ENCODE assay signal across 15 mouse cellular contexts in the genomic region with DNA sequence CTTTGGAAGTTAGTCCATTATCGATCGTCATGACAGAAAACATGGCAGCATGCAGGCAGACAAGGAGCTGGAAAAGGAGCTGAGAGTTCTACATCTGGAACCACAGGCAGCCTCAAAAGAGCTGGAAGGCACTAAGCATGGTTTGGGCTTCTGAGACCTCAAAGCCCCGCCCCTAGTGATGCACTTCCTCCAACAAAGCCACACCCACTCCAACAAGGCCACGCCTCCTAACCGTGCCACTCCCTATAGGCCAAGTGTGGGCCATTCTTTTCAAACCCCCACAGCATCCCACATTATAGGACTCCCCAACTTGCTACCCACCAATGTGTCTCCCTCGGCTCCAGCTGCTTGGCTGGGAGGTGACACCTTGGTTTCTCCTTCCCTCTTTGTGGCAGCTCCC.
"Had no signal": no experiment of that assay in that cellular context is flagged by ENCODE, and none has a peak within 500 bp of the region (broad histone marks: within the 10 kb centered on the region; RNA-seq: fewer than 3 reads in every experiment).

No protein-coding gene starts in this region.

- H3K36me3 ChIP-seq: limb, embryonic 13.5 days; midbrain, embryonic 10.5 days; neural tube, embryonic 13.5 days had no signal

- H3K4me2 ChIP-seq: limb, embryonic 13.5 days; liver, embryonic 11.5 days; neural tube, embryonic 13.5 days had no signal

- H3K4me3 ChIP-seq: limb, embryonic 13.5 days; midbrain, embryonic 10.5 days; neural tube, embryonic 13.5 days had no signal

- H3K27ac ChIP-seq: limb, embryonic 13.5 days; midbrain, embryonic 10.5 days; neural tube, embryonic 13.5 days had no signal

- H3K9me3 ChIP-seq: limb, embryonic 13.5 days; midbrain, embryonic 10.5 days; neural tube, embryonic 13.5 days had no signal

- H3K9ac ChIP-seq: limb, embryonic 13.5 days; neural tube, embryonic 13.5 days had no signal

- H3K4me1 ChIP-seq: limb, embryonic 13.5 days; neural tube, embryonic 13.5 days had no signal

- ATAC-seq: lung, postnatal 0 days; midbrain, embryonic 16.5 days had no signal

- DNase-seq: kidney, adult 18-20 months; kidney, postnatal 10 days; left cerebral cortex, postnatal 4 days; lung, adult 18-20 months; lung, postnatal 4 days; retina, postnatal 1 day; right cerebral cortex, postnatal 4 days; spleen, adult 18-20 months; thymus, postnatal 14 days had no signal

- H3K27me3 ChIP-seq: limb, embryonic 13.5 days; neural tube, embryonic 13.5 days had no signal
